ENCODE assay signal across 8 mouse cellular contexts in the genomic region with DNA sequence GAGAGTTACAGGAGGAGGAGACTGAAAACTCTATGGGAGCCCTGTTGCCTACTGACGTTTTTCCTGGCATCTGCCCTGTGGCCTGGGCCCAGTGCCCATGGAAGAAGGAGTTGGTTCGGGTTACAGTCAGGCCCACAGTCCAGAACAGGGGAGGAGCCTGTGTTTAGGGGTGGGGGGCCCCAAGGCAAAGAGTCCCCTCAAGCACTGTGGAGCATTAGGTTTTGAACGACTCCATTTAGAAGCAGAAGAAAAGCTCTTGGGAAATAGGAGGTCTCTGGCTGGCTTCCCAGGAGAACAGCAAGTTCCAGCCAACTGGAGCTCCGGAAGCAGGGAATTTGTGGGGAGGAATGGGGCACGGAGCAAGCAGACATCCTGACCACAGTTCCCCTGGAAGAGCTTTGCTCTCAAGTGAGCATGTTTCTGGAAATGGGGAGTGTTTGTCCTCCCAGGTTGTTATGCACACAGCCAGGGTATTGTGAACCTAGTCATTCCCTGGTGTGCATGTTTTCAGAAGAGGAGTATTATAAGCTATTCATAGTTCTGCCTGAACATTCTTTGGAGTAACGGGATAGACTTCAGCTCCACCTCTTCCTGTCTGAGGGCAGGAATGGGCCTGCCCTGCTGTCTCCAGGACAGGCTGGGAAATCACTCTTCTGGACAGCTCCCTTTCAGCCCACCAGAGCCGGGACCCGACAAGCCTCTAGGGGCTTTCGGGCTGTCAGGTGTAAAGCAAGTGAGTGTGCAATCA. TPM values are rescaled to one million over a fixed set of nuclear protein-coding genes. Genes with fewer than 3 reads are reported as not detected.
DNase-seq lines count a peak whose midpoint lies in the region; ATAC-seq and TF ChIP-seq lines count a peak whose summit lies in the region.

No protein-coding gene starts in this region.

- peaks cover 6 to 19% of the 10 kb centered on the region in 2 experiments; a peak in 3 of 4 replicates for H3K4me1 ChIP-seq in CH12.LX (ENCODE audit: control insufficient read depth in 1 of 2, insufficient read depth in 2 of 2)
- 0 out of 2 replicates have a peak, but pooled peaks cover 3% of the 10 kb centered on the region for H3K4me1 ChIP-seq in forebrain, embryonic 14.5 days (ENCODE audit: control insufficient read depth, insufficient read depth, low read length)
- H3K4me1 ChIP-seq in heart, embryonic 15.5 days (replicated peaks), result peaks cover 22% of the 10 kb centered on the region
- peaks cover 44% of the 10 kb centered on the region for H3K4me1 ChIP-seq in limb, embryonic 15.5 days

- H3K27me3 ChIP-seq in CH12.LX (replicated peaks), result no peaks in the 10 kb centered on the region
- no peaks in the 10 kb centered on the region for H3K27me3 ChIP-seq in forebrain, embryonic 14.5 days (replicated peaks; ENCODE audit: control insufficient read depth, insufficient read depth, low read length)
- no peaks in the 10 kb centered on the region for H3K27me3 ChIP-seq in heart, embryonic 15.5 days
- H3K27me3 ChIP-seq in limb, embryonic 15.5 days, result no peaks in the 10 kb centered on the region

- no peaks in the 10 kb centered on the region for H3K36me3 ChIP-seq in CH12.LX (replicated peaks in 1 of 2; ENCODE audit: control insufficient read depth in 1 of 2, insufficient read depth in 1 of 2, low read length in 1 of 2)
- H3K36me3 ChIP-seq in forebrain, embryonic 14.5 days (ENCODE audit: control insufficient read depth, insufficient read depth, low read length), result no peaks in the 10 kb centered on the region
- no peaks in the 10 kb centered on the region for H3K36me3 ChIP-seq in heart, embryonic 15.5 days
- H3K36me3 ChIP-seq in limb, embryonic 15.5 days, result no peaks in the 10 kb centered on the region

- TF ChIP-seq RAD21 in CH12.LX (IDR thresholded peaks at IDR 0.05; ENCODE audit: low read depth, low read length), result no peak

- no peaks in the 10 kb centered on the region for H3K79me2 ChIP-seq in CH12.LX (replicated peaks; ENCODE audit: control insufficient read depth, extremely low read depth, insufficient read depth, poor library complexity, severe bottlenecking)

- peak overlapping the region; percentile 34; the same call in 1 of the 2 replicates for H3K4me2 ChIP-seq in CH12.LX (ENCODE audit: insufficient read depth, low read depth, poor library complexity, severe bottlenecking)
- H3K4me2 ChIP-seq in forebrain, embryonic 14.5 days (ENCODE audit: low read length), result 0 out of 2 replicates have a peak overlapping the region, but pooled peaks have one; percentile 2
- peak overlapping the region; percentile 39 for H3K4me2 ChIP-seq in heart, embryonic 15.5 days
- H3K4me2 ChIP-seq in limb, embryonic 15.5 days, result peak overlapping the region; percentile 32

- H3K9ac ChIP-seq in CH12.LX (ENCODE audit: insufficient read depth, low read depth), result no peak overlapping the region
- no peak overlapping the region; the same call in 1 of the 2 replicates for H3K9ac ChIP-seq in forebrain, embryonic 14.5 days (ENCODE audit: low read length)
- no peak overlapping the region for H3K9ac ChIP-seq in heart, embryonic 15.5 days
- H3K9ac ChIP-seq in limb, embryonic 15.5 days, result no peak overlapping the region

- peak; percentile 70 for ATAC-seq in cerebellum, adult (ENCODE audit: insufficient number of reproducible peaks, low FRiP score, low TSS enrichment)
- ATAC-seq in forebrain, embryonic 14.5 days, result peak; percentile 94
- peak; percentile 86 for ATAC-seq in heart, embryonic 15.5 days (replicated peaks; ENCODE audit: insufficient number of reproducible peaks, insufficient read depth, low FRiP score, low read depth)
- peak; percentile 91 for ATAC-seq in limb, embryonic 15.5 days (ENCODE audit: insufficient number of reproducible peaks, low FRiP score, low TSS enrichment, low read depth)

- 5% methylated on average over 9 of the region's 9 CpGs for WGBS in forebrain, embryonic 14.5 days
- 5% methylated on average over 9 of the region's 9 CpGs for WGBS in heart, embryonic 15.5 days
- WGBS in limb, embryonic 15.5 days, result 4% methylated on average over 9 of the region's 9 CpGs

- no peak for DNase-seq in CH12.LX (ENCODE audit: extremely low read depth)
- DNase-seq in forebrain, embryonic 14.5 days (ENCODE audit: low spot score), result peak; percentile 92
- peak; percentile 87 for DNase-seq in kidney, postnatal 10 days
- DNase-seq in ovary, postnatal 10 days (ENCODE audit: low spot score), result peak; percentile 55
- DNase-seq in retina, embryonic 14.5 days (ENCODE audit: low spot score), result no peak

- TF ChIP-seq POLR2A in CH12.LX (IDR thresholded peaks at IDR 0.05; ENCODE audit: low read depth, low read length), result no peak

- H3K9me3 ChIP-seq in CH12.LX (replicated peaks; ENCODE audit: low read length), result no peaks in the 10 kb centered on the region
- no peaks in the 10 kb centered on the region for H3K9me3 ChIP-seq in forebrain, embryonic 14.5 days (replicated peaks; ENCODE audit: control insufficient read depth, low read length)
- H3K9me3 ChIP-seq in heart, embryonic 15.5 days (replicated peaks), result no peaks in the 10 kb centered on the region
- H3K9me3 ChIP-seq in limb, embryonic 15.5 days, result no peaks in the 10 kb centered on the region

- no peak for TF ChIP-seq CTCF in CH12.LX (conservative IDR thresholded peaks at IDR 0.05 in 1 of 2, IDR thresholded peaks at IDR 0.05 in 1 of 2; ENCODE audit: low read depth in 2 of 2, low read length in 2 of 2)

- dilution Hi-C loops in CH12.LX (cut with MboI; ENCODE audit: extremely low pct_ligation_motif_present, extremely low pct_unique_long_range_greater_than_20kb, low sequenced_read_pairs), result no loop called here

- no peak overlapping the region for H3K4me3 ChIP-seq in CH12.LX (replicated peaks in 1 of 3; ENCODE audit: low read depth in 2 of 3, low read length in 2 of 3, poor library complexity in 1 of 3)
- H3K4me3 ChIP-seq in forebrain, embryonic 14.5 days (ENCODE audit: low read depth, low read length), result no peak overlapping the region
- H3K4me3 ChIP-seq in heart, embryonic 15.5 days, result peak overlapping the region; percentile 27
- H3K4me3 ChIP-seq in limb, embryonic 15.5 days, result peak overlapping the region; percentile 15

- TF ChIP-seq EP300 in CH12.LX (IDR thresholded peaks at IDR 0.05; ENCODE audit: low read length), result no peak

- H3K27ac ChIP-seq in CH12.LX (ENCODE audit: insufficient read depth, low read depth), result no peak overlapping the region
- H3K27ac ChIP-seq in forebrain, embryonic 14.5 days (ENCODE audit: low read depth, low read length), result peak overlapping the region; percentile 74
- H3K27ac ChIP-seq in heart, embryonic 15.5 days, result peak overlapping the region; percentile 87
- peak overlapping the region; percentile 90 for H3K27ac ChIP-seq in limb, embryonic 15.5 days

- in situ Hi-C loops in CH12.LX (cut with MboI; ENCODE audit: low pct_ligation_motif_present, low pct_unique_long_range_greater_than_20kb, low sequenced_read_pairs), result no loop called here

TF ChIP-seq in CH12.LX, 34 proteins besides CTCF, POLR2A, EP300 and RAD21:
- no peak for TF ChIP-seq NRF1 (IDR thresholded peaks at IDR 0.05; ENCODE audit: low read depth, low read length)
- no peak for TF ChIP-seq USF2 (conservative IDR thresholded peaks at IDR 0.05; ENCODE audit: low read depth, low read length)
- TF ChIP-seq KAT2A (IDR thresholded peaks at IDR 0.05; ENCODE audit: insufficient replicate concordance, low read length), result no peak
- TF ChIP-seq POLR2AphosphoS2 (IDR thresholded peaks at IDR 0.05; ENCODE audit: low read depth, low read length), result no peak
- TF ChIP-seq MXI1 (IDR thresholded peaks at IDR 0.05; ENCODE audit: low read depth, low read length), result no peak
- TF ChIP-seq ELF1 (IDR thresholded peaks at IDR 0.05; ENCODE audit: low read depth, low read length), result no peak
- TF ChIP-seq HCFC1 (IDR thresholded peaks at IDR 0.05; ENCODE audit: low read depth, low read length), result no peak
- TF ChIP-seq BHLHE40 (IDR thresholded peaks at IDR 0.05; ENCODE audit: low read depth, low read length), result no peak
- TF ChIP-seq ZC3H11A (IDR thresholded peaks at IDR 0.05; ENCODE audit: low read depth, low read length), result no peak
- no peak for TF ChIP-seq MAX (IDR thresholded peaks at IDR 0.05; ENCODE audit: low read length)
- TF ChIP-seq IRF4 (IDR thresholded peaks at IDR 0.05; ENCODE audit: low read depth, low read length), result no peak
- TF ChIP-seq MYC (IDR thresholded peaks at IDR 0.05; ENCODE audit: low read depth, low read length), result no peak
- no peak for TF ChIP-seq USF1 (IDR thresholded peaks at IDR 0.05; ENCODE audit: low read depth, low read length)
- no peak for TF ChIP-seq ZKSCAN1 (IDR thresholded peaks at IDR 0.05; ENCODE audit: borderline replicate concordance, low read depth, low read length)
- no peak for TF ChIP-seq TCF12 (IDR thresholded peaks at IDR 0.05; ENCODE audit: low read depth, low read length)
- TF ChIP-seq MEF2A (IDR thresholded peaks at IDR 0.05; ENCODE audit: borderline replicate concordance, low read depth, low read length), result no peak
- no peak for TF ChIP-seq ZNF384 (IDR thresholded peaks at IDR 0.05; ENCODE audit: low read depth, low read length)
- TF ChIP-seq SIN3A (IDR thresholded peaks at IDR 0.05; ENCODE audit: low read length), result no peak
- no peak for TF ChIP-seq CHD2 (IDR thresholded peaks at IDR 0.05; ENCODE audit: low read length)
- no peak for TF ChIP-seq NELFE (IDR thresholded peaks at IDR 0.05; ENCODE audit: low read depth, low read length)

RNA-seq across cellular contexts. Expression of a gene that starts 28.2 kb away (rescaled TPM):
- total RNA-seq in CH12.LX (2012; rRNA removed) (8.1 and 9.9 TPM in 2 replicates), CH12.LX (2014; rRNA removed) (22.7 and 26.5 TPM in 2 replicates)
- 16.4 and 16.9 TPM in 2 replicates for polyA plus RNA-seq in CH12.LX (2012; ENCODE audit: insufficient read length, low read depth)
- polyA plus RNA-seq in forebrain, embryonic 14.5 days (2014; fragmentation: Nextera tagmentation; extraction: Ambion mirVana), result 74.0 and 87.5 TPM in 2 replicates
- polyA plus RNA-seq in heart, embryonic 15.5 days (2015; fragmentation: Nextera tagmentation; extraction: Ambion mirVana), result 34.8 and 36.5 TPM in 2 replicates
- 80.3 and 87.4 TPM in 2 replicates for polyA plus RNA-seq in limb, embryonic 15.5 days (2015; fragmentation: Nextera tagmentation; extraction: Ambion mirVana)

Comparison
In these comparisons a context has a peak if more than half of its experiments do, and no peak if none do; other contexts are left out.
1. DNase-seq: peak in forebrain, embryonic 14.5 days (single experiment), kidney, postnatal 10 days (single experiment) and ovary, postnatal 10 days (single experiment); none in CH12.LX (single experiment) and retina, embryonic 14.5 days (single experiment).
2. H3K4me3 ChIP-seq: peak in heart, embryonic 15.5 days (single experiment) and limb, embryonic 15.5 days (single experiment); none in CH12.LX (0 of 3) and forebrain, embryonic 14.5 days (single experiment).
3. Peak in every context shown above with its lines, with median percentiles within 50 percentile points of each other: H3K4me2 ChIP-seq and ATAC-seq.